Mouse (Mus musculus): Measurements from ENCODE around the gene Arl4c. TPM values are rescaled to one million over a fixed set of nuclear protein-coding genes. Genes with fewer than 3 reads are reported as not detected.

Gene Arl4c
- total RNA-seq, 2 experiments from 2014 or later, result 0.48 to 0.56 TPM

- DNase-seq, result no peak
- Histone ChIP-seq H3K4me3 (peak overlapping the region; percentile 96), H3K27ac (no peak overlapping the region; the same call in 1 of the 2 replicates)
- intact Hi-C loops (cut with DNase I), result no loop called here
- TF ChIP-seq CTCF (IDR thresholded peaks at IDR 0.05), result no peak
Observed at GRCm38 (mm10) chr1:88699401-88699800, 2.6 kb downstream of the Arl4c start.

- Histone ChIP-seq H3K4me3 (no peak overlapping the region), H3K27ac (no peak overlapping the region)
- intact Hi-C loops (cut with DNase I), result no loop called here
- DNase-seq, result no peak
- TF ChIP-seq CTCF (IDR thresholded peaks at IDR 0.05), result no peak
Observed at GRCm38 (mm10) chr1:88698926-88699325, 3.1 kb downstream of the Arl4c start.

- DNase-seq, result no peak
- TF ChIP-seq CTCF (IDR thresholded peaks at IDR 0.05), result no peak
- no peak overlapping the region for H3K4me3 ChIP-seq
- intact Hi-C loops (cut with DNase I), result no loop called here
- H3K27ac ChIP-seq, result no peak overlapping the region
Observed at GRCm38 (mm10) chr1:88698131-88698530, 3.9 kb downstream of the Arl4c start.

- H3K4me3 ChIP-seq, result no peak overlapping the region
- DNase-seq, result no peak
- TF ChIP-seq CTCF (IDR thresholded peaks at IDR 0.05), result no peak
- intact Hi-C loops (cut with DNase I), result no loop called here
- H3K27ac ChIP-seq, result no peak overlapping the region
Observed at GRCm38 (mm10) chr1:88696408-88696807, 5.6 kb downstream of the Arl4c start.

GRCm38 (mm10) chr1:88694353-88694752 is 7.7 kb downstream of the Arl4c start:
- Histone ChIP-seq H3K27ac (no peak overlapping the region), H3K4me3 (no peak overlapping the region)
- no peak for DNase-seq
- intact Hi-C loops (cut with DNase I), result no loop called here
- TF ChIP-seq CTCF (IDR thresholded peaks at IDR 0.05), result no peak

- intact Hi-C loops (cut with DNase I), result no loop called here
- TF ChIP-seq CTCF (IDR thresholded peaks at IDR 0.05), result no peak
- DNase-seq, result no peak
- Histone ChIP-seq H3K4me3 (no peak overlapping the region), H3K27ac (no peak overlapping the region)
Observed at GRCm38 (mm10) chr1:88692293-88692827, 9.7 kb downstream of the Arl4c start.

GRCm38 (mm10) chr1:88690601-88691000 is 11.4 kb downstream of the Arl4c start:
- intact Hi-C loops (cut with DNase I), result no loop called here
- Histone ChIP-seq H3K27ac (no peak overlapping the region), H3K4me3 (no peak overlapping the region)
- no peak for TF ChIP-seq CTCF (IDR thresholded peaks at IDR 0.05)
- DNase-seq, result no peak

GRCm38 (mm10) chr1:88684765-88685164 is 17.3 kb downstream of the Arl4c start:
- TF ChIP-seq CTCF (IDR thresholded peaks at IDR 0.05), result no peak
- Histone ChIP-seq H3K4me3 (no peak overlapping the region), H3K27ac (no peak overlapping the region)
- no peak for DNase-seq
- intact Hi-C loops (cut with DNase I), result no loop called here

GRCm38 (mm10) chr1:88681596-88681995 is 20.4 kb downstream of the Arl4c start:
- DNase-seq, result no peak
- Histone ChIP-seq H3K27ac (no peak overlapping the region), H3K4me3 (no peak overlapping the region)
- TF ChIP-seq CTCF (IDR thresholded peaks at IDR 0.05), result no peak
- intact Hi-C loops (cut with DNase I), result no loop called here

GRCm38 (mm10) chr1:88680804-88681203 is 21.2 kb downstream of the Arl4c start:
- TF ChIP-seq CTCF (IDR thresholded peaks at IDR 0.05), result no peak
- H3K4me3 ChIP-seq, result no peak overlapping the region
- intact Hi-C loops (cut with DNase I), result no loop called here
- H3K27ac ChIP-seq, result no peak overlapping the region
- no peak for DNase-seq

- intact Hi-C loops (cut with DNase I), result no loop called here
- TF ChIP-seq CTCF (IDR thresholded peaks at IDR 0.05), result no peak
- Histone ChIP-seq H3K27ac (no peak overlapping the region), H3K4me3 (no peak overlapping the region)
- no peak for DNase-seq
Observed at GRCm38 (mm10) chr1:88678231-88678739, 23.7 kb downstream of the Arl4c start.

GRCm38 (mm10) chr1:88670807-88671206 is 31.2 kb downstream of the Arl4c start:
- H3K27ac ChIP-seq, result no peak overlapping the region
- no peak for TF ChIP-seq CTCF (IDR thresholded peaks at IDR 0.05)
- DNase-seq, result no peak
- no peak overlapping the region for H3K4me3 ChIP-seq
- intact Hi-C loops (cut with DNase I), result no loop called here

- H3K4me3 ChIP-seq, result no peak overlapping the region
- no peak for DNase-seq
- H3K27ac ChIP-seq, result no peak overlapping the region
- TF ChIP-seq CTCF (IDR thresholded peaks at IDR 0.05), result no peak
- intact Hi-C loops (cut with DNase I), result no loop called here
Observed at GRCm38 (mm10) chr1:88668846-88669810, 32.9 kb downstream of the Arl4c start.
